Mouse (Mus musculus) limb, embryonic 14.5 days (tissue): ENCODE measurements at regions not wholly inside any gene's neighbourhood (a gene's known extent, or its start where the extent isn't known, plus 50 kb on each side); places are given as distances from the start of the nearest gene placed in this dataset.

ENCODE experiments used
- ATAC-seq: fragments of 200-750 bp; cut with Nextera tagmentation; 2 replicates; pipeline ENCODE4 v1.8.0; 2017; ENCODE audit warnings: low read depth, moderate number of reproducible peaks, moderate TSS enrichment; ENCODE audit not compliant: low FRiP score
- DNase-seq: peaks from one replicate; pipeline ENCODE4 v3.0.0-alpha.2; 2015; ENCODE audit warnings: low spot score
- H3K27ac ChIP-seq: fragments of 300-500 bp; sonication (generic); replicated peaks from 2 replicates; pipeline ENCODE4 v1.5.1; 2014; ENCODE audit warnings: low read depth, mild to moderate bottlenecking, low read length, moderate library complexity, mixed read lengths
- H3K27me3 ChIP-seq: fragments of 300-500 bp; sonication (generic); 2 replicates; pipeline ENCODE4 v1.6.1; 2014; ENCODE audit warnings: low read length, mixed read lengths; ENCODE audit not compliant: control insufficient read depth, insufficient read depth
- H3K36me3 ChIP-seq: fragments of 300-500 bp; sonication (generic); 2 replicates; pipeline ENCODE4 v1.6.1; 2014; ENCODE audit warnings: mild to moderate bottlenecking, low read length, moderate library complexity, mixed read lengths; ENCODE audit not compliant: control insufficient read depth, insufficient read depth
- H3K4me1 ChIP-seq: fragments of 300-500 bp; sonication (generic); 2 replicates; pipeline ENCODE4 v1.6.1; 2014; ENCODE audit warnings: antibody characterized with exemption, low read length, mixed read lengths; ENCODE audit not compliant: control insufficient read depth, insufficient read depth
- H3K4me2 ChIP-seq: fragments of 300-500 bp; sonication (generic); replicated peaks from 2 replicates; pipeline ENCODE4 v1.6.1; 2014; ENCODE audit warnings: low read depth, mild to moderate bottlenecking, low read length, moderate library complexity; ENCODE audit not compliant: severe bottlenecking
- H3K4me3 ChIP-seq: fragments of 300-500 bp; sonication (generic); replicated peaks from 2 replicates; pipeline ENCODE4 v1.5.1; 2014; ENCODE audit warnings: low read length
- H3K9ac ChIP-seq: fragments of 300-500 bp; sonication (generic); 2 replicates; pipeline ENCODE4 v1.6.1; 2014; ENCODE audit warnings: mild to moderate bottlenecking, low read depth, low read length, moderate library complexity; ENCODE audit not compliant: severe bottlenecking
- H3K9me3 ChIP-seq: fragments of 300-500 bp; sonication (generic); 2 replicates; pipeline ENCODE4 v1.6.1; 2016; ENCODE audit warnings: low read length; ENCODE audit not compliant: control insufficient read depth
- POLR2A ChIP-seq: fragments of 200-500 bp; IDR thresholded peaks from 2 replicates; pipeline ENCODE4 v1.8.0; 2012; ENCODE audit warnings: inconsistent platforms, mild to moderate bottlenecking, moderate library complexity, borderline replicate concordance; ENCODE audit not compliant: insufficient read depth, insufficient read length; ENCODE audit errors: extremely low read depth
- WGBS: fragments of 180-500 bp; shearing (Covaris S2); extraction: QIAGEN DNeasy Blood & Tissue Kit; methylation state at CpG from one replicate; pipeline ENCODE4 v1.1.7; 2014; 5-methylcytosine and 5-hydroxymethylcytosine counted together

- 41% methylated on average over 4 of the region's 4 CpGs for WGBS
- H3K27me3 ChIP-seq: no peaks in the 10 kb centered on the region
- H3K27ac ChIP-seq: no peak overlapping the region
- 0 out of 2 replicates have a peak, but pooled peaks cover 4% of the 10 kb centered on the region for H3K9me3 ChIP-seq
- ATAC-seq (no peak), DNase-seq (no peak)
- no peak overlapping the region for H3K4me3 ChIP-seq
- H3K4me2 ChIP-seq: no peak overlapping the region
- H3K36me3 ChIP-seq: no peaks in the 10 kb centered on the region
- H3K9ac ChIP-seq: no peak overlapping the region
- TF ChIP-seq POLR2A: no peak
- H3K4me1 ChIP-seq: no peaks in the 10 kb centered on the region
These were observed 141.8 kb upstream of the Rreb1 start for GRCm38 (mm10) chr13:37636363-37636762.

GRCm38 (mm10) chr13:37637151-37637550, 141.0 kb upstream of the Rreb1 start:
- WGBS: 88% methylated on average over 10 of the region's 10 CpGs
- no peak for DNase-seq
- Histone ChIP-seq H3K9ac (no peak overlapping the region), H3K27me3 (no peaks in the 10 kb centered on the region), H3K36me3 (no peaks in the 10 kb centered on the region), H3K4me3 (no peak overlapping the region), H3K27ac (no peak overlapping the region), H3K4me2 (no peak overlapping the region), H3K9me3 (0 out of 2 replicates have a peak, but pooled peaks cover 4% of the 10 kb centered on the region), H3K4me1 (no peaks in the 10 kb centered on the region)
- TF ChIP-seq POLR2A: no peak
- ATAC-seq: no peak

GRCm38 (mm10) chr13:37638071-37638511, 140.1 kb upstream of the Rreb1 start:
- ATAC-seq (no peak), DNase-seq (no peak)
- 34% methylated on average over 8 of the region's 8 CpGs for WGBS

GRCm38 (mm10) chr13:37642410-37643093, 135.6 kb upstream of the Rreb1 start:
- no peak for ATAC-seq
- Histone ChIP-seq H3K4me2 (no peak overlapping the region), H3K36me3 (no peaks in the 10 kb centered on the region), H3K4me1 (no peaks in the 10 kb centered on the region), H3K4me3 (no peak overlapping the region), H3K9me3 (no peaks in the 10 kb centered on the region), H3K9ac (no peak overlapping the region), H3K27ac (no peak overlapping the region), H3K27me3 (no peaks in the 10 kb centered on the region)
- no peak for DNase-seq
- no peak for TF ChIP-seq POLR2A
- 55% methylated on average over 13 of the region's 13 CpGs for WGBS

More at GRCm38 (mm10) chr13:37638071-37638511, 140.1 kb upstream of the Rreb1 start:
- no peaks in the 10 kb centered on the region for H3K27me3 ChIP-seq
- no peaks in the 10 kb centered on the region for H3K9me3 ChIP-seq
- no peaks in the 10 kb centered on the region for H3K4me1 ChIP-seq
- no peak overlapping the region for H3K4me3 ChIP-seq
- H3K9ac ChIP-seq: no peak overlapping the region
- H3K36me3 ChIP-seq: no peaks in the 10 kb centered on the region
- H3K4me2 ChIP-seq: no peak overlapping the region
- no peak for TF ChIP-seq POLR2A
- no peak overlapping the region for H3K27ac ChIP-seq

GRCm38 (mm10) chr13:37644751-37645181, 133.4 kb upstream of the Rreb1 start:
- TF ChIP-seq POLR2A: no peak
- no peaks in the 10 kb centered on the region for H3K4me1 ChIP-seq
- H3K36me3 ChIP-seq: no peaks in the 10 kb centered on the region
- WGBS: 70% methylated on average over 8 of the region's 8 CpGs
- no peaks in the 10 kb centered on the region for H3K27me3 ChIP-seq
- no peaks in the 10 kb centered on the region for H3K9me3 ChIP-seq
- H3K27ac ChIP-seq: no peak overlapping the region
- no peak for DNase-seq
- H3K4me2 ChIP-seq: no peak overlapping the region
- no peak for ATAC-seq
- H3K9ac ChIP-seq: no peak overlapping the region
- H3K4me3 ChIP-seq: no peak overlapping the region
